Mouse (Mus musculus): ENCODE data around the gene Ubn1. TPM values are rescaled to one million over a fixed set of nuclear protein-coding genes. Genes with fewer than 3 reads are reported as not detected.
A peak's percentile ranks its signal among the peaks of the same experiment; 100 is the strongest.

Ubn1 gene
- polyA plus RNA-seq (2015; fragmentation: Nextera tagmentation; extraction: Ambion mirVana): 11.8 and 15.7 TPM in 2 replicates

DNA sequence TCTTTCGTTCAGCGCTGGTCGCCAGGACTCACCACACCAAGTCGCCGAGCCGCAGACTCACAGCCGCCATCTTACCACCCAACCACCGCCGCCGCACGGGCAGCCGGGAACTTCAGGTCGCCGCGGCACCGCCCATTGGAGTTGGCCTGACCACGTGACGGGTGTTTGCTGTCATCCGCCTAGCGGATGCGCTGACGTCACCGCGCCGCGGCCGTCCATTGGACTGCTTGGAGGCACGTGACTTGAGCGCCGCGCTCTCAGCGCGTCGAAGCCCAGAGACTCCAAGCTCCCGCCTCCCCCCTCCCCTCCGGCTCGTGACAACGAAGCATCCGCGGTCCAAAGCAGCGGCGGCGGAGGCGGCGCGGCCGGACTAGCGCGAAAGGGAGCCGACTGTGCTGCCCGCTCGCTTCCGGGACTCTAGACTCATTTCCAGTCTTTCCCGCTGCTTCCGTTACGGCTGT lies at the start of gene Ubn1, which contains the start of gene Glyr1:
TSS of gene Ubn1 (plus strand) at position 284 of the 461 bp plus-strand sequence.
TSS of gene Glyr1 (minus strand) at position 90 of the 461 bp plus-strand sequence.
- Histone ChIP-seq H3K4me2 (peak within 1 kb of the TSS; percentile 89), H3K4me1 (replicated peaks) (peaks cover 23% of the 10 kb centered on the region), H3K9ac (peak within 1 kb of the TSS; percentile 92), H3K4me3 (peak within 1 kb of the TSS; percentile 71), H3K9me3 (replicated peaks) (no peaks in the 10 kb centered on the region), H3K27me3 (no peaks in the 10 kb centered on the region), H3K36me3 (peaks cover 37% of the 10 kb centered on the region), H3K27ac (peak within 1 kb of the TSS; percentile 96)
- ATAC-seq (replicated peaks; ENCODE audit: insufficient number of reproducible peaks, insufficient read depth, low FRiP score, low read depth): peak; percentile 98
- WGBS: under 1% methylated on average over 52 of the region's 56 CpGs

DNA sequence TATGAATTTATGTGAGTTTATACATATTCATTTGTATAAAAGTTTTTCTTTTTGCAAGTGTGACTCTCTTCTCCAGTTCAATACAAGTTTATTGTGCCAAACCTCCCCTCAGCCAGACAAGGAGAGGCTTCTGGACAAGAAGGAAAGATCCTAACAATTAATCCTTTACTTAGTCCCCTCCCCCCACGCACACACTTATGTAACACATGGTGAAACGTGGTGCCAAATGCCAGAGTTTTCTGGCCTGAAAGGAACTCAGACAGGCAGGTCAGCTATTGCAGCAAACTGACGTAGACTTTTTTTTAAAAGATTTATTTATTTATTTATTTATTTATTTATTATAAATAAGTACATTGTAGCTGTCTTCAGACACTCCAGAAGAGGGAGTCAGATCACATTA lies 49.2 kb upstream of the Ubn1 start:
- H3K36me3 ChIP-seq: no peaks in the 10 kb centered on the region
- no peak overlapping the region for H3K9ac ChIP-seq
- ATAC-seq (replicated peaks; ENCODE audit: insufficient number of reproducible peaks, insufficient read depth, low FRiP score, low read depth): no peak
- no peak overlapping the region for H3K4me3 ChIP-seq
- H3K4me2 ChIP-seq: no peak overlapping the region
- H3K27ac ChIP-seq: no peak overlapping the region
- H3K9me3 ChIP-seq (replicated peaks): no peaks in the 10 kb centered on the region
- H3K27me3 ChIP-seq: no peaks in the 10 kb centered on the region
- WGBS: 72% methylated on average over 3 of the region's 3 CpGs
- H3K4me1 ChIP-seq (replicated peaks): peaks cover 8% of the 10 kb centered on the region

DNA sequence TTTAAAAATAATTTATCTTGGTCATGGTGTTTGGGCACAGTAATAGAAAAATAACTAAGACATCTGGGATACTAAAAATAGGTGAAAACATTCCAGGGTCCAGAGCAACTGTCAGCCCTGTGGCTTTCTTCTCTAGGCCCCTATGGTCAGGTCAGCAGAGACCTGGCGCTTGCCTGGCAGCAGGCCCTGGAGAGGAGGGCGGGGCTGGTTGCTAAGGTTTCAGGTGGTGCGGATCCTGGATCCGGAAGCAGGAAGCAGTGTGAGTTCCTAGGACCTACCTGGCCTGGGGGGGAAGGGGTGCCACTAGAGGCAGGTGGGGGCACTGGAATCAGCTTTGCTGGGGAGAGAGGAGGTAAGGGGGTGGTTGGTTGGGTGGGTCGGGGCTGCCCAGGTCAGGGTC lies 42.8 kb upstream of the Ubn1 start, which contains the start of gene Smim22:
TSS of gene Smim22 (plus strand) at position 222 of the 400 bp plus-strand sequence.
- Histone ChIP-seq H3K27ac (no peak within 1 kb of the TSS), H3K9ac (no peak within 1 kb of the TSS), H3K9me3 (replicated peaks) (no peaks in the 10 kb centered on the region), H3K36me3 (no peaks in the 10 kb centered on the region; the same call in 1 of the 2 replicates), H3K27me3 (no peaks in the 10 kb centered on the region), H3K4me2 (peak within 1 kb of the TSS; percentile 18; the same call in 1 of the 2 replicates), H3K4me1 (replicated peaks) (peaks cover 6% of the 10 kb centered on the region), H3K4me3 (no peak within 1 kb of the TSS)
- 42% methylated on average over 5 of the region's 5 CpGs for WGBS
- no peak for ATAC-seq (replicated peaks; ENCODE audit: insufficient number of reproducible peaks, insufficient read depth, low FRiP score, low read depth)

DNA sequence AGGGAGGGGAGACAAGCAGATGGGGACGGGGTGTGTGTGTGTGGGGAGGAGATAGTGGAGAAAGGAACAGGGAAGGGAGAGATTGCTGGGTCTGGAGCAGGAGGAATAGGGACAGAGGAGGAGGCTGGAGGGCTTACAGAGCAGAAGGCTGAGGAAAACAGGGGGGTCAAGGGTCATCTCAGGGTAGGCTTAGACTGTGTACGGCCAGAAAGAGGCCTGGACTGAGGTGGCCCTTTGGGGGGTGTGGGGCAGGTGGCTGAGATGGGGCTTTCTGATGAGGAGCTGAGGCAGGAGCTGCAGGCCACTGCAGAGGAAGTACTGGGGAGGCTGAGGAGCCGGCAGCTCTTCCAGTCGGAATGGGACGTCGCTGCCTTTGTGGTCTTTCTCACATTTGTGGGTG lies 42.4 kb upstream of the Ubn1 start:
- Histone ChIP-seq H3K36me3 (no peaks in the 10 kb centered on the region; the same call in 1 of the 2 replicates), H3K27ac (no peak overlapping the region), H3K9me3 (replicated peaks) (no peaks in the 10 kb centered on the region), H3K27me3 (no peaks in the 10 kb centered on the region), H3K4me3 (no peak overlapping the region), H3K4me1 (replicated peaks) (peaks cover 10% of the 10 kb centered on the region), H3K4me2 (peak overlapping the region; percentile 18; the same call in 1 of the 2 replicates), H3K9ac (no peak overlapping the region)
- 59% methylated on average over 6 of the region's 6 CpGs for WGBS
- ATAC-seq (replicated peaks; ENCODE audit: insufficient number of reproducible peaks, insufficient read depth, low FRiP score, low read depth): 0 out of 2 replicates have a peak, but pooled peaks have one; percentile 28

DNA sequence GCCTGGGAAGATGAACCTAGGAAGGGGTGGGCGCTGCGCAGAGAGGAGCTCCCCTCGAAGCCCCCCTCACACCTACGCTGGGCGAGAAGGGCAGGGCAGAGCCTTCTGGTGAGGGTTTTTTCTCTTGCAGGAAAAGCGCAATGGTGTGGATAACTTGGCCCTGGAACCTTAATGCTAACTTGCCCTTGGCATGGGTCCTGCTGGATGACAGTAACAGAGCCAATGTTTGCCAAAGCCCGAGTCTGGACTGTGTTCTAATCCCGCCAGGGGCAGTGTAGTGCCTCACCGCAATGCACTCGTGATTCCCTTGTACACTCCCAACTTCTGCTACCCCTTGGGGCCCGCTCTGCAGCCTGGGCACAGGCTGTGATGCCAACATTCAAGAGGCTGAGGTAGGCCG lies 41.8 kb upstream of the Ubn1 start:
- no peak for ATAC-seq (replicated peaks; ENCODE audit: insufficient number of reproducible peaks, insufficient read depth, low FRiP score, low read depth)
- Histone ChIP-seq H3K9me3 (replicated peaks) (no peaks in the 10 kb centered on the region), H3K4me1 (replicated peaks) (peaks cover 15% of the 10 kb centered on the region), H3K9ac (no peak overlapping the region), H3K27me3 (no peaks in the 10 kb centered on the region), H3K4me3 (no peak overlapping the region), H3K36me3 (no peaks in the 10 kb centered on the region; the same call in 1 of the 2 replicates), H3K27ac (no peak overlapping the region), H3K4me2 (no peak overlapping the region)
- WGBS: 78% methylated on average over 12 of the region's 12 CpGs

DNA sequence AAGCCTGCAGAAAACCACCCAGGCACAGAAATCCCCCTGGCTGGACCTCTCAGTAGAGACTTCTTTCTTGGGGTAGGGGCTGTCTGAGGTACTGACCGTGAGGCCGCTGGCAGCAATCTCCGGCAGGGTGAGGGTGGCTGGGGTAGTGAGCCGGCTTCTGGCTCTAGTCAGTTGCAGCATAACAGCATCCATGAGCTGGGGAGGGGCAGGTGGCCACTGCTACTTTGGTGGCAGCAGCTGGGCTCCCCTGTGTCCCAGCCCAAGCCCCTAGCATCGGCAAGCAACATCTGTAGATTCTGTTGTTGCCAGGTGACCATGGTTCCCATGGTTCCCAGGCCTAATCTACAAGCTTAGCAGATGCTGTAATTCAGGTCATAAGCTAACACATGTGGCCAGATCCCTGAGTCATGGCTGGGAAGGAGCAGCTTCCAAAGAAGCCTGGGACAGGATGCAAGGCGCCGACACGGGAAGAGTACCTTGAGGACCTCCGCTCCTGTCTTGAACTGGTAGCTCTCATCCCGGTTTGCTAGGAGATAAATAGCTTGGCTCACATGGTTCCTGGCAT lies 39.4 kb upstream of the Ubn1 start:
- Histone ChIP-seq H3K9me3 (replicated peaks) (no peaks in the 10 kb centered on the region), H3K4me1 (replicated peaks) (peaks cover 15% of the 10 kb centered on the region), H3K36me3 (peaks cover 11% of the 10 kb centered on the region), H3K9ac (no peak overlapping the region), H3K4me2 (no peak overlapping the region), H3K4me3 (no peak overlapping the region), H3K27ac (no peak overlapping the region), H3K27me3 (no peaks in the 10 kb centered on the region)
- ATAC-seq (replicated peaks; ENCODE audit: insufficient number of reproducible peaks, insufficient read depth, low FRiP score, low read depth): no peak
- 85% methylated on average over 10 of the region's 10 CpGs for WGBS

DNA sequence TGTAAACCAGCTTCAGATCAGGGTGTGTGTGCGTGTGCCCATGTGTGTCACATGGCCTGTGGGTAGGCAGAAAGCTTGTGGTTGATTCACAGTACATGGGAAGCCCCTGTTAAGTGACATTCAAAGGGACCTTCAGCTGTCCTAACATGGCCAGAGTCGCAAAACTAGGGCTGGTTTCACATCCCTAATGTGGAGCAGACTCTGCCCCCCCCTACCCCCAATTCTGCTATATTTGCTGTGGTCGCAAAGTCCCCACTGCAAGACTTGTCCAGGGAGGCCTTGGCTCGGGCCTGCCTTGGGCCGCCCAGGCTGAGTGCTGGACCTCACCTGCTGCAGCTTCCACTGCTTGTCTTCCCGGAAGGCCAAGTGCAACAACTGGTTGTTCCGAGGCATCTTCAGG lies 38.6 kb upstream of the Ubn1 start:
- WGBS: 75% methylated on average over 7 of the region's 7 CpGs
- no peak for ATAC-seq (replicated peaks; ENCODE audit: insufficient number of reproducible peaks, insufficient read depth, low FRiP score, low read depth)
- H3K27ac ChIP-seq: no peak overlapping the region
- H3K4me1 ChIP-seq (replicated peaks): peaks cover 15% of the 10 kb centered on the region
- no peak overlapping the region for H3K4me2 ChIP-seq
- H3K9ac ChIP-seq: no peak overlapping the region
- no peaks in the 10 kb centered on the region for H3K27me3 ChIP-seq
- H3K4me3 ChIP-seq: no peak overlapping the region
- H3K9me3 ChIP-seq (replicated peaks): no peaks in the 10 kb centered on the region
- peaks cover 19% of the 10 kb centered on the region for H3K36me3 ChIP-seq

DNA sequence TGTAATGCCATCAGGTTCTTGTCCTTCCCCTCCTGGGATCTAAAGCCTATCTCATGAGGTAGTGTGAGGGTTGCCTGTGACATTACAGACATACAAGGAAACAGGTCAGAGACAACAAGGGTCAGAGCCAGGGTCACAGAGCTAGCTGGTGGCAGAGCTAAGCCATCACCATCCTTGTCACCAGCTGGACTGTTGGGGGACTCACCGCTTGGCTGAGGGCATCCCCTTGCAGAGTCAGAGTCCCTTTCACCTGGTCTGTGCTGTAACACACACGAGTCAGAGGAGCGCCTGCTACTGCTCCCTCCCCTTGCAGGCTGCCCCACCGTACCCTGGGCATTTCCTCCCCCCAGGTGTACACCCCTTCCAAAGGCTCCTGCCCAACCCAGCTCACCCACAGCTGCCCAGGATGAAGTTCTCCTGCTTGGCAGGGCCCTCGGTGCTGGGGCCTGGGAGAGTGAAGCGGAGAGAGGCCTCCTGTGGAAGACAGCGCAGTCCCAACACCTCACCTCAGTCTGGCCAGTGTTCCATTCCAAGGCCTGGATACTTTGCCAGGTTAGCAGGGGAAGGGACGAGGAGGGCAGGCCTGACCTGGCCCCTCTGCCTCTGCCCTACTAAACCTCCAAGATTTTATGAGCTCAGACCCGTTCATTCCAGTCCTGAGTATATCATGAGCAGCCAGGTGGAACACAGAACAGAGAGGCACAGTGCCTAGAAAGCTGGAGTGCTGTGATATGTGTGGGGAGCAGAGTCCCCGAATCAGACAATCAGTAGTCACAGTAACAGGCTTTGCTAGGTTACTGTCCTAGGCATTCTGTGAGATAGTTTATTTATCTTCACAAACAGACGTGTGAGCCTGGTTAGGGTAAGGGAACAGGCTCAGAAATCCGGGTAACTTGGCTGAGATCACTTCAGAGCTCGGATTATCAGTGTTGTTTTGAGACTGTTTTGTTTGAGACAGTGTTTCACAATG lies 37.5 kb upstream of the Ubn1 start:
- Histone ChIP-seq H3K27me3 (no peaks in the 10 kb centered on the region), H3K9me3 (replicated peaks) (no peaks in the 10 kb centered on the region), H3K4me3 (peak overlapping the region; percentile 86), H3K9ac (peak overlapping the region; percentile 74), H3K4me2 (peak overlapping the region; percentile 94), H3K27ac (peak overlapping the region; percentile 63), H3K36me3 (peaks cover 29% of the 10 kb centered on the region), H3K4me1 (replicated peaks) (peaks cover 11% of the 10 kb centered on the region)
- no peak for ATAC-seq (replicated peaks; ENCODE audit: insufficient number of reproducible peaks, insufficient read depth, low FRiP score, low read depth)
- WGBS: 44% methylated on average over 13 of the region's 13 CpGs

DNA sequence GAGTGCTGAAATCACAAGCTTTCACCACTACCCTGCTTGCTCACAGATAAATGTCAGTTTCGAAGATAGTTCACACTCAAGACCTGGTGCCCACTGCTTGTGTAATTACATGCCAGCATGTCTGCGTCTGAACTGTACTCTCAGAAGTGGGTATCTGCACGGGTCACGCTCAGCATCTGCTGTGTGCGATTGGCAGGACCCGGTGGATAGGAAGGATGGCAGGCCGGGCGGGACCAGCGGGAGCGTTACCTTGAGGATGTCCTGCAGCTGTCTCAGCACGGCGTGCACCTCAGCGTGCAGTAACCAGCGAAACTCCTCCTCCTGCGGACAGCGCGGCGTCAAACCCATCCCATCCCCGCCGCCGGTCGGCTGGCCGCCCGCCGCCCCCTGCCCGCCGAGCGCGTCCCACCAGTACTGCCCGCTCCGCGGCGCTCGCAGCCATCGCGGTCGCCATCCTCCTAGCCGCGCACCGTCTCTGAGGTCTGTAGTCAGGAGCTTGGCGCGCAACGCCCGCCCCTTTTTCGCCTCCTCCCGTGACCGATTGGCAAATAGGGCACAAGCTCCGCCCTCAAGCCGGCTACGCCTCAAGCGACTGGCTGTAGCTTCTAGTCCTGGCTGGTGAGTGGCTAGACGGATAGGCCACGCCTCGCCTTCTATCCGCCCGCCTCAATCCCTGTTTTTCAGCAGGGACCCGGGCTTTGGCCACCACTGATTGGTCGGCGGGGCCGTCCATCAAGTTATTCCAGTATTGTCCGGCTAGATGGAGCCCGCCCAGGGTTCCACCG lies 36.6 kb upstream of the Ubn1 start, which contains the start of gene Rogdi:
TSS of gene Rogdi (minus strand) at position 500 of the 785 bp plus-strand sequence.
- H3K4me1 ChIP-seq (replicated peaks): peaks cover 10% of the 10 kb centered on the region
- under 1% methylated on average over 63 of the region's 63 CpGs for WGBS
- H3K27ac ChIP-seq: peak within 1 kb of the TSS; percentile 63
- H3K9ac ChIP-seq: peak within 1 kb of the TSS; percentile 74
- no peaks in the 10 kb centered on the region for H3K9me3 ChIP-seq (replicated peaks)
- H3K27me3 ChIP-seq: no peaks in the 10 kb centered on the region
- H3K36me3 ChIP-seq: peaks cover 38% of the 10 kb centered on the region
- peak within 1 kb of the TSS; percentile 86 for H3K4me3 ChIP-seq
- peak; percentile 99 for ATAC-seq (replicated peaks; ENCODE audit: insufficient number of reproducible peaks, insufficient read depth, low FRiP score, low read depth)
- H3K4me2 ChIP-seq: peak within 1 kb of the TSS; percentile 94

DNA sequence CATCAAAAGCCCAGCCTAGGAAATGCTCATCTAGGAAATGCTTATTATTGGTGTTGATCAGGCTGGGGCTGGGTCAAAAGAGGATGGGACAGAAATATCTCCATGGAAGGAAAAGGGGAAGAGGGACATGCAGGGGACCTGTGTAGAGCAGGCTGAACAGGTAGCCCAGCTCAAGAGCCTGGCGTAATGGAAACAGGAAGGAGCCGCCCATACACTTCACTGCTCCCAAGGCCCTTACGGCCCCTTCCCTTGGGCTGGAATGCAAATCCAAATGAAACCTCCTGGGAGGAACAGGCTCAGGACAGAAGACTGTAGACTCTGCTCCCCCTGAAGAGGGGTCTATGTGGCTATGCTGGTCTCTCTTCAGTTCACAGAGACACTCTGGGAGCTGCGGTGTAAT lies 35.3 kb upstream of the Ubn1 start:
- WGBS: 83% methylated on average over 4 of the region's 4 CpGs
- peaks cover 10% of the 10 kb centered on the region for H3K4me1 ChIP-seq (replicated peaks)
- H3K9ac ChIP-seq: no peak overlapping the region
- ATAC-seq (replicated peaks; ENCODE audit: insufficient number of reproducible peaks, insufficient read depth, low FRiP score, low read depth): no peak
- no peak overlapping the region for H3K4me3 ChIP-seq
- H3K36me3 ChIP-seq: peaks cover 51% of the 10 kb centered on the region
- no peaks in the 10 kb centered on the region for H3K9me3 ChIP-seq (replicated peaks)
- H3K27ac ChIP-seq: no peak overlapping the region
- no peaks in the 10 kb centered on the region for H3K27me3 ChIP-seq
- no peak overlapping the region for H3K4me2 ChIP-seq

Measured in heart, embryonic 15.5 days (tissue).